Comparison of ENCODE assay signal across 8 mouse cellular contexts in the genomic region with DNA sequence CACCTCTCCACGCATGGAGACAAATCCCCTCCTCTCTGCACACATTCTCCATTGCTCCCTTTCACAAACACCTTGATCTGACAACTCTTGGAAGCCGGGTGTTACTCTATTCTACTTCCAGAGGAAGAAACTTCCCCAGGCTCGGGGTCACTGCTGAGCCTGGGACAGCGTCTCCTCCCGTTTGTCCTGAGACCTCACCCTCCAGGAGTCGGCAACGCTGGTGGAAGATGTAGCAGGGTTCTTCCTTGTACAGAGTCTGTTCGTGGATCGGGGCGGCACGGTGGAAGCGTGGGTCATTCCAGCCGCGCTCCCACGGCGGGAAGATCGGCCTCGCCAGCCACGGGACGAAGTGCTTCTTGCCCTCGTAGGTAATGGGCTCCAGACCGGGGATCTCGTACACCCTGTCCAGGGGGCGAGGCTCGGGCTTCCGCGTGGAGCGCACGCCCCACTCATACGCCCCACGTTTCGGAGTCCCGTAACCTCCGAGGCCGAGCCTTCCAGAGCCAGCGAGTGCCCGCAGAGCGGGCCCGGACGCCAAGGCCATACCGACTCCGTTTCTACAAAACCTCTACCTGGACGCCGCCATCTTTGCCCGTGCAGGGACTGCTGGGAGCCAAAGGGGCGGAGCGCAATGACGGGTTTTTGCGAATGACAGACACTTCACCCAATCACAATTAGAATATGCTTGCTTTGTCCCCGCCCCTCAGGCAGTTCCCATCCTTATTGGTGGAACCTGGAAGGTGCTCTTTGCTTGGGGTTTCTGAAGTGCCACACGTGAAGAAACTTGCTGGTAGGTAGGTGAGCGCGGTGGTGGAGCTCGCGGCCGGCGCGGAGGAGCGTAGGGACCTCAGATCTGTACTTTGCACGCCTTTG. TPM values are rescaled to one million over a fixed set of nuclear protein-coding genes. Genes with fewer than 3 reads are reported as not detected.
A peak's percentile ranks its signal among the peaks of the same experiment; 100 is the strongest.
DNase-seq lines count a peak whose midpoint lies in the region; ATAC-seq and TF ChIP-seq lines count a peak whose summit lies in the region.

A gene (minus strand): TSS at position 617 of the 873 bp plus-strand sequence.
A gene (plus strand): TSS at position 737 of the 873 bp plus-strand sequence.

- peaks cover 46% of the 10 kb centered on the region for H3K36me3 ChIP-seq in G1E (replicated peaks)
- H3K36me3 ChIP-seq in forebrain, embryonic 16.5 days (ENCODE audit: control insufficient read depth, insufficient read depth), result peaks cover 5% of the 10 kb centered on the region
- peaks cover 33% of the 10 kb centered on the region for H3K36me3 ChIP-seq in lung, embryonic 14.5 days (ENCODE audit: insufficient read depth)
- peaks cover 10% of the 10 kb centered on the region; the same call in 1 of the 2 replicates for H3K36me3 ChIP-seq in thymus, adult 2 months (ENCODE audit: control insufficient read depth, insufficient read depth, low read length)

- peak; percentile 100 for ATAC-seq in G1E (ENCODE audit: extremely low read depth, insufficient number of reproducible peaks, low FRiP score, poor library complexity, severe bottlenecking)
- ATAC-seq in forebrain, embryonic 16.5 days, result peak; percentile 100
- ATAC-seq in lung, embryonic 14.5 days (ENCODE audit: insufficient read depth), result peak; percentile 99

- intact Hi-C loops in heart, postnatal 36 days (cut with DNase I), result loop anchor here (2.0 to 5.0 kb wide), 3 partner anchors 96 to 228 kb away; a partner anchor contains a TSS

- peak within 1 kb of the TSS; percentile 92 for H3K4me2 ChIP-seq in forebrain, embryonic 16.5 days (ENCODE audit: low read length)
- H3K4me2 ChIP-seq in lung, embryonic 14.5 days, result peak within 1 kb of the TSS; percentile 96

- peak; percentile 59 for TF ChIP-seq POLR2A in olfactory bulb, adult 2 months (IDR thresholded peaks at IDR 0.05; ENCODE audit: insufficient read depth, low read depth, low read length)
- peak; percentile 92 for TF ChIP-seq POLR2A in thymus, adult 2 months (IDR thresholded peaks at IDR 0.05; ENCODE audit: control insufficient read depth, extremely low read depth, insufficient read depth, low read length, poor library complexity)

- H3K9ac ChIP-seq in forebrain, embryonic 16.5 days (replicated peaks; ENCODE audit: low read depth, low read length), result peak within 1 kb of the TSS; percentile 79
- peak within 1 kb of the TSS; percentile 84 for H3K9ac ChIP-seq in lung, embryonic 14.5 days

- peak within 1 kb of the TSS; percentile 92 for H3K4me3 ChIP-seq in G1E (ENCODE audit: low read depth, low read length)
- peak within 1 kb of the TSS; percentile 78 for H3K4me3 ChIP-seq in forebrain, embryonic 16.5 days (replicated peaks; ENCODE audit: low read length)
- H3K4me3 ChIP-seq in layer of hippocampus, adult 2 months, result peak within 1 kb of the TSS; percentile 79
- H3K4me3 ChIP-seq in lung, embryonic 14.5 days (ENCODE audit: low read depth, low read length), result peak within 1 kb of the TSS; percentile 95
- H3K4me3 ChIP-seq in olfactory bulb, adult 2 months (ENCODE audit: insufficient read depth, low read depth, low read length), result peak within 1 kb of the TSS; percentile 85
- peak within 1 kb of the TSS; percentile 92 for H3K4me3 ChIP-seq in thymus, adult 2 months (ENCODE audit: control insufficient read depth, insufficient read depth, low read length)

- peak; percentile 100 for DNase-seq in G1E (ENCODE audit: low spot score)
- peak; percentile 96 to 97 for DNase-seq in cerebellum, adult 18-20 months
- DNase-seq in heart, postnatal 36 days, result peak; percentile 95 to 98
- DNase-seq in layer of hippocampus, adult 2 months (ENCODE audit: low spot score in 2 of 2), result peak; percentile 96 to 97
- peak; percentile 99 for DNase-seq in lung, embryonic 14.5 days
- peak; percentile 98 for DNase-seq in thymus, adult 2 months

- no peak for TF ChIP-seq CTCF in G1E (IDR thresholded peaks at IDR 0.05; ENCODE audit: low read depth, low read length)
- TF ChIP-seq CTCF in layer of hippocampus, adult 2 months (conservative IDR thresholded peaks at IDR 0.05), result no peak
- TF ChIP-seq CTCF in lung, embryonic 14.5 days (IDR thresholded peaks at IDR 0.05; ENCODE audit: low read depth), result no peak
- TF ChIP-seq CTCF in olfactory bulb, adult 2 months (IDR thresholded peaks at IDR 0.05; ENCODE audit: insufficient read depth, low read depth, low read length), result no peak
- TF ChIP-seq CTCF in thymus, adult 2 months (IDR thresholded peaks at IDR 0.05; ENCODE audit: borderline replicate concordance, control insufficient read depth, extremely low read depth, insufficient read depth, low read length, poor library complexity), result 0 out of 2 replicates have a peak, but pooled peaks have one; percentile 21

- peaks cover 44% of the 10 kb centered on the region for H3K4me1 ChIP-seq in G1E (ENCODE audit: insufficient read depth, low read depth, low read length)
- H3K4me1 ChIP-seq in forebrain, embryonic 16.5 days (replicated peaks; ENCODE audit: control insufficient read depth, insufficient read depth, low read length), result peaks cover 14% of the 10 kb centered on the region
- peaks cover 4% of the 10 kb centered on the region; the same call in 1 of the 2 replicates for H3K4me1 ChIP-seq in lung, embryonic 14.5 days (ENCODE audit: insufficient read depth)
- peaks cover 4% of the 10 kb centered on the region for H3K4me1 ChIP-seq in olfactory bulb, adult 2 months (ENCODE audit: control insufficient read depth, insufficient read depth, low read length)
- peaks cover 12% of the 10 kb centered on the region for H3K4me1 ChIP-seq in thymus, adult 2 months (replicated peaks; ENCODE audit: control insufficient read depth, insufficient read depth, low read length)

- H3K27ac ChIP-seq in forebrain, embryonic 16.5 days (ENCODE audit: low read length), result peak within 1 kb of the TSS; percentile 39; the same call in 1 of the 2 replicates
- peak within 1 kb of the TSS; percentile 91 for H3K27ac ChIP-seq in layer of hippocampus, adult 2 months
- peak within 1 kb of the TSS; percentile 46 for H3K27ac ChIP-seq in lung, embryonic 14.5 days (ENCODE audit: low read depth)
- H3K27ac ChIP-seq in olfactory bulb, adult 2 months (ENCODE audit: insufficient read depth, low read depth, low read length), result no peak within 1 kb of the TSS; the same call in 1 of the 2 replicates
- no peak within 1 kb of the TSS for H3K27ac ChIP-seq in thymus, adult 2 months (ENCODE audit: control insufficient read depth, insufficient read depth, low read length)

- no peaks in the 10 kb centered on the region for H3K9me3 ChIP-seq in G1E (replicated peaks)
- no peaks in the 10 kb centered on the region for H3K9me3 ChIP-seq in forebrain, embryonic 16.5 days (ENCODE audit: control insufficient read depth, low read length)
- no peaks in the 10 kb centered on the region for H3K9me3 ChIP-seq in lung, embryonic 14.5 days (ENCODE audit: low read depth, low read length)

- no peaks in the 10 kb centered on the region for H3K27me3 ChIP-seq in G1E (ENCODE audit: insufficient read depth, low read length)
- no peaks in the 10 kb centered on the region for H3K27me3 ChIP-seq in forebrain, embryonic 16.5 days (replicated peaks; ENCODE audit: control insufficient read depth, insufficient read depth, low read length)
- no peaks in the 10 kb centered on the region for H3K27me3 ChIP-seq in lung, embryonic 14.5 days (ENCODE audit: insufficient read depth, low read length)
- no peaks in the 10 kb centered on the region for H3K27me3 ChIP-seq in thymus, adult 2 months (ENCODE audit: control insufficient read depth, insufficient read depth, low read length)

- whole genome bisulfite sequencing in forebrain, embryonic 16.5 days, result under 1% methylated on average over 60 of the region's 60 CpGs
- WGBS in lung, embryonic 14.5 days, result under 1% methylated on average over 60 of the region's 60 CpGs
- WGBS in olfactory bulb, adult 2 months, result under 1% methylated on average over 60 of the region's 60 CpGs
- 1% methylated on average over 60 of the region's 60 CpGs for WGBS in thymus, adult 2 months

RNA-seq across cellular contexts. Expression of the first gene that starts in this region (rescaled TPM):
- total RNA-seq in G1E (2014; fragmentation: Nextera tagmentation) (95.0 and 125 TPM in 2 replicates), G1E (2017) (50.0 and 50.4 TPM in 2 replicates)
- 41.0 and 51.9 TPM in 2 replicates for polyA plus RNA-seq in G1E (2012)
- 74.3 and 90.5 TPM in 2 replicates for polyA plus RNA-seq in forebrain, embryonic 16.5 days (2015; fragmentation: Nextera tagmentation; extraction: Ambion mirVana)
- 100 to 1,000 TPM; 102 to 110 TPM for total RNA-seq in heart, postnatal 36 days (2021)
- 10 to 100 TPM; 59.4 to 59.9 TPM for total RNA-seq in layer of hippocampus, adult 2 months (2021)
- 106 and 115 TPM in 2 replicates for polyA plus RNA-seq in lung, embryonic 14.5 days (2014; fragmentation: Nextera tagmentation; extraction: Ambion mirVana)
- polyA plus RNA-seq in olfactory bulb, adult 2 months (2012; ENCODE audit: insufficient read depth, insufficient read length, low replicate concordance, missing spikeins), result not detected in 2 replicates
- 82.5 and 94.7 TPM in 2 replicates for polyA plus RNA-seq in thymus, adult 2 months (2012; rRNA removed)

RNA-seq across cellular contexts. Expression of the second gene that starts in this region (rescaled TPM):
- 4.3 and 5.3 TPM in 2 replicates for total RNA-seq in G1E (2014; fragmentation: Nextera tagmentation)
- total RNA-seq in G1E (2017), result 4.2 and 5.2 TPM in 2 replicates
- 3.8 and 4.3 TPM in 2 replicates for polyA plus RNA-seq in G1E (2012)
- polyA plus RNA-seq in forebrain, embryonic 16.5 days (2015; fragmentation: Nextera tagmentation; extraction: Ambion mirVana), result 3.3 and 4.0 TPM in 2 replicates
- 10 to 100 TPM; 19.3 to 21.4 TPM for total RNA-seq in heart, postnatal 36 days (2021)
- total RNA-seq in layer of hippocampus, adult 2 months (2021), result 1 to 10 TPM; 3.9 to 9.6 TPM
- 5.3 and 6.7 TPM in 2 replicates for polyA plus RNA-seq in lung, embryonic 14.5 days (2014; fragmentation: Nextera tagmentation; extraction: Ambion mirVana)
- not detected in 2 replicates for polyA plus RNA-seq in olfactory bulb, adult 2 months (2012; ENCODE audit: insufficient read depth, insufficient read length, low replicate concordance, missing spikeins)
- 7.4 and 9.4 TPM in 2 replicates for polyA plus RNA-seq in thymus, adult 2 months (2012; rRNA removed)

Comparison
In these comparisons a context has a peak if more than half of its experiments do, and no peak if none do; other contexts are left out.
1. RNA of the first gene that starts in this region (polyA plus RNA-seq): 106 to 115 TPM in lung, embryonic 14.5 days, 82.5 to 94.7 TPM in thymus, adult 2 months, 74.3 to 90.5 TPM in forebrain, embryonic 16.5 days and 41.0 to 51.9 TPM in G1E; not detected in olfactory bulb, adult 2 months; every median in the first group is over 10 times any median in the second.
2. H3K27ac ChIP-seq: peak in forebrain, embryonic 16.5 days (single experiment), layer of hippocampus, adult 2 months (single experiment) and lung, embryonic 14.5 days (single experiment); none in olfactory bulb, adult 2 months (single experiment) and thymus, adult 2 months (single experiment).
3. Peak in every context shown above with its lines, with median percentiles within 50 percentile points of each other: ATAC-seq, DNase-seq and H3K4me3 ChIP-seq.